Mouse (Mus musculus) myocyte (in vitro differentiated cells): ENCODE data around the gene Gpr19. TPM values are rescaled to one million over a fixed set of nuclear protein-coding genes. Genes with fewer than 3 reads are reported as not detected.

Experiments
- H3K27me3 ChIP-seq: one replicate; pipeline ENCODE4 v1.6.1; 2011; ENCODE audit not compliant: control insufficient read depth, insufficient read depth, insufficient read length
- H3K36me3 ChIP-seq: one replicate; pipeline ENCODE4 v1.6.1; 2011; ENCODE audit not compliant: control insufficient read depth, insufficient read depth
- H3K4me2 ChIP-seq: one replicate; pipeline ENCODE4 v1.6.1; 2011; ENCODE audit warnings: low read depth, control low read depth
- H3K4me3 ChIP-seq: one replicate; pipeline ENCODE4 v1.5.1; 2011; ENCODE audit warnings: mild to moderate bottlenecking, control low read depth, moderate library complexity
- H3K79me2 ChIP-seq: one replicate; pipeline ENCODE4 v1.6.1; 2011; ENCODE audit not compliant: control insufficient read depth, insufficient read depth
- H3ac ChIP-seq: one replicate; pipeline ENCODE4 v1.6.1; 2011; ENCODE audit not compliant: control insufficient read depth, insufficient read length
- CEBPB ChIP-seq: IDR thresholded peaks from 2 replicates; pipeline ENCODE4 v1.6.1; 2011; ENCODE audit warnings: mild to moderate bottlenecking, moderate library complexity; ENCODE audit not compliant: poor library complexity, insufficient read depth, severe bottlenecking
- E2F4 ChIP-seq: IDR thresholded peaks from one replicate; pipeline ENCODE4 v1.6.1; 2011; ENCODE audit warnings: mild to moderate bottlenecking, control low read depth, moderate library complexity; ENCODE audit not compliant: insufficient read depth
- MAX ChIP-seq: IDR thresholded peaks from one replicate; pipeline ENCODE4 v1.6.1; 2011; ENCODE audit warnings: low read depth, mild to moderate bottlenecking, control low read depth
- MYOD1 ChIP-seq, 3 experiments: IDR thresholded peaks; one replicate each; pipeline ENCODE4 v1.6.1; 2011; ENCODE audit warnings: control low read depth in 2 of 3, low read depth in 2 of 3, mild to moderate bottlenecking in 2 of 3, moderate library complexity in 1 of 3; ENCODE audit not compliant: insufficient read length in 2 of 3, control insufficient read depth in 1 of 3
- MYOG ChIP-seq, 3 experiments: IDR thresholded peaks; one replicate each; pipeline ENCODE4 v1.6.1; 2011; ENCODE audit warnings: control low read depth in 2 of 3, low read depth in 2 of 3, mild to moderate bottlenecking in 2 of 3; ENCODE audit not compliant: insufficient read length in 2 of 3, control insufficient read depth in 1 of 3, insufficient read depth in 1 of 3
- POLR2A ChIP-seq: IDR thresholded peaks from one replicate; pipeline ENCODE4 v1.6.1; 2011; ENCODE audit warnings: low read depth, mild to moderate bottlenecking, control low read depth, moderate library complexity; ENCODE audit not compliant: insufficient read length
- POLR2AphosphoS2 ChIP-seq: IDR thresholded peaks from one replicate; pipeline ENCODE4 v1.6.1; 2011; ENCODE audit warnings: low read depth, control low read depth; ENCODE audit not compliant: insufficient read length
- REST ChIP-seq: IDR thresholded peaks from one replicate; pipeline ENCODE4 v1.6.1; 2011; ENCODE audit warnings: mild to moderate bottlenecking, control low read depth, moderate library complexity; ENCODE audit not compliant: insufficient read depth, insufficient read length
- SRF ChIP-seq: IDR thresholded peaks from one replicate; pipeline ENCODE4 v1.6.1; 2011; ENCODE audit warnings: low read depth; ENCODE audit not compliant: control insufficient read depth, insufficient read length
- TCF12 ChIP-seq: IDR thresholded peaks from one replicate; pipeline ENCODE4 v1.6.1; 2011; ENCODE audit warnings: mild to moderate bottlenecking, control low read depth; ENCODE audit not compliant: poor library complexity, insufficient read depth, severe bottlenecking
- TCF3 ChIP-seq: IDR thresholded peaks from one replicate; pipeline ENCODE4 v1.6.1; 2011; ENCODE audit warnings: low read depth, control low read depth; ENCODE audit not compliant: insufficient read length
- USF1 ChIP-seq: IDR thresholded peaks from one replicate; pipeline ENCODE4 v1.6.1; 2011; ENCODE audit warnings: low read depth, mild to moderate bottlenecking, control low read depth, moderate library complexity
- polyA plus RNA-seq: library from polyadenylated mRNA; unstranded; fragments of >200 nt; fragmentation: generic; extraction: Trizol; gene quantifications from one replicate; pipeline ENCODE4 v1.2.1, GENCODE M21; 2012; ENCODE audit warnings: missing spikeins

The Gpr19 gene
- polyA plus RNA-seq, 1 experiment = 2.2 TPM

DNA sequence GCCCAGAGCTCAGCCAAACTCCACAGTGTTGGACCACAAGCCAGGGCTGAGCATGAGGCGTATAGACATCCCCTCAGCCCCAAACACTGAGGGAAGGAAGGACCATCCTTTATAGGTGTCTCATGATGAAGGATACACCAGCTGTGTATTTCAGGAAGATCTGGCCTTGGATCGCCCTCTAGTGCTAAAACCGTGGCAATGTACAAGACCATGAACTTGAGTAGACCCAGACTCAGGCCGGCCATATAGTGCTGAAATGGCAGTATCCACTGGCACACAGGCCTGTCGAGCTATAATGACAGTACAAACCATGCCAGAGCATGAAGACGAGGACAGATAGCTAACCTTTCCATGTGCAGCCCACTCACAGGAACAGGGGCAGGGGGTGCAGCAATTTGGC is 21.6 kb downstream of the Gpr19 start:
- no peak overlapping the region for H3ac ChIP-seq
- H3K79me2 ChIP-seq = no peaks in the 10 kb centered on the region
- H3K27me3 ChIP-seq = no peaks in the 10 kb centered on the region
- H3K4me2 ChIP-seq = no peak overlapping the region
- no peak overlapping the region for H3K4me3 ChIP-seq
- no peaks in the 10 kb centered on the region for H3K36me3 ChIP-seq
- TF ChIP-seq MAX (no peak), POLR2A (no peak), POLR2AphosphoS2 (no peak), E2F4 (no peak), REST (no peak)

DNA sequence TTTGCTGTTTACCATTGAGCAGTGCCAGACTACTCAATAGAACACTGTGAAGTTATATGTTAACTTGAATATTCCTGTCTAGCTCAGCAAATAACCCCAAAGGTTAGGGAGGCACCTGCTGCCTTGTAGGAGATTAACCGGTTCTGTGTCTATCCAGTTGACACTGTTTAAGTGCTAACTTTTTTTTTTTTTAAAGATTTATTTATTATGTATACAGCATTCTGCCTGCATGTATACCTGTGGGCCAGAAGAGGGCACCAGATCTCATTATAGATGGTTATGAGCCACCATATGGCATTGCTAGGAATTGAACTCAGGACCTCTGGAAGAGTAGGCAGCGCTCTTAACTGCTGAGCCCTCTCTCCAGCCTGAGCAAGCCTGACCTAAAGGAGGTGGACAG is 25.4 kb downstream of the Gpr19 start:
- Histone ChIP-seq H3K4me2 (no peak overlapping the region), H3K36me3 (no peaks in the 10 kb centered on the region), H3K79me2 (no peaks in the 10 kb centered on the region), H3ac (no peak overlapping the region), H3K27me3 (no peaks in the 10 kb centered on the region), H3K4me3 (no peak overlapping the region)
- TF ChIP-seq TCF12 = no peak
- no peak for TF ChIP-seq MAX
- no peak for TF ChIP-seq REST
- TF ChIP-seq POLR2AphosphoS2 = no peak

DNA sequence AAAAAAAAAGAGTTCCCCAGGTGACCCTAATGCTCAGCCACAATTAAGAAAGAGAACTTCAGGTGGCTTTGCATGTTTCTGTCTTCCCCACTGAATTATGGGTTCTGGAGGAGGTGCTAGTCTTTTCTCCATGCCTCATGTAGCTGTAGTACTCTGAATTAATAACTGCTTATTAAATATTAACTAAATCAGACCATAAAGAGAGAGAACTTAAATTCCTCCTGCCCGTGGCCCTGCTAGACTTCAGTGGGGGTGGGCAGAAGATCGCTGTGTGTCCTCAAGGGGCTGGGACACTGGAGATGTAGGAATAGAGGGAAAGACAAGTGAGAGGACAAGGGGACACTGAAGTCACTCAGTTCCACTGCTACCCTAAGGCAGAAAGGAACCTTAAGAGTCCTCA is 26.1 kb downstream of the Gpr19 start:
- Histone ChIP-seq H3K36me3 (no peaks in the 10 kb centered on the region), H3ac (no peak overlapping the region), H3K79me2 (no peaks in the 10 kb centered on the region), H3K4me3 (no peak overlapping the region), H3K27me3 (no peaks in the 10 kb centered on the region), H3K4me2 (no peak overlapping the region)
- no peak for TF ChIP-seq USF1
- TF ChIP-seq E2F4 = no peak
- TF ChIP-seq POLR2A = no peak
- TF ChIP-seq MAX = no peak
- no peak for TF ChIP-seq REST

DNA sequence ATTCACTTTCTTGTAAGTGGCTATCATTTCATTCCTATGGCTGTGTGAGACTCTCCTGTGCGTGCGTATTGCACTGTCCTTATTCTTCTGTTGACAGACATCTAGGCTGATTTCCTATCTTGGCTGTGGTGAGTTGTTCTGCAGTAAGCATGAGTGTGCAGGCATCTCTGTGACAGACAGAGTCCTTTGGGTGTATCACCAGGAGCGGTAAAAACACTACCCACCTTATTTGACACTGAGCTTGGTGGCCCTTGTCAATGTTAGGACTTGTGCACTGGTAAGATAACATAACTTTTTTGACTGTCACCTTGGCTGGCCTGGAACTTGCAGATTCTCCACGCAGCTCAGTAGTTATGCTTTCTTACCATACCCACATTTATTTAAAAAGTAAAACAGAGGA is 27.5 kb downstream of the Gpr19 start:
- Histone ChIP-seq H3K79me2 (no peaks in the 10 kb centered on the region), H3ac (no peak overlapping the region), H3K27me3 (no peaks in the 10 kb centered on the region), H3K36me3 (no peaks in the 10 kb centered on the region), H3K4me3 (no peak overlapping the region), H3K4me2 (no peak overlapping the region)
- TF ChIP-seq USF1 (no peak), MYOG (IDR thresholded peaks at IDR 0.05; ENCODE audit: control insufficient read depth in 1 of 3, insufficient read depth in 1 of 3, insufficient read length in 2 of 3, low read depth in 2 of 3) (no peak), POLR2A (no peak), REST (no peak), E2F4 (no peak), SRF (no peak), CEBPB (no peak)

GRCm38 (mm10) chr6:134870209-134870742 is 28.1 kb downstream of the Gpr19 start:
- no peaks in the 10 kb centered on the region for H3K79me2 ChIP-seq
- no peak overlapping the region for H3K4me2 ChIP-seq
- H3K27me3 ChIP-seq = no peaks in the 10 kb centered on the region
- no peak overlapping the region for H3K4me3 ChIP-seq
- H3ac ChIP-seq = no peak overlapping the region
- no peak for TF ChIP-seq MAX
- no peak for TF ChIP-seq MYOG (IDR thresholded peaks at IDR 0.05; ENCODE audit: control insufficient read depth in 1 of 3, insufficient read depth in 1 of 3, insufficient read length in 2 of 3, low read depth in 2 of 3)
- no peak for TF ChIP-seq E2F4
- TF ChIP-seq TCF12 = no peak
- no peak for TF ChIP-seq MYOD1 (IDR thresholded peaks at IDR 0.05; ENCODE audit: control insufficient read depth in 1 of 3, insufficient read length in 2 of 3, low read depth in 2 of 3)
- no peak for TF ChIP-seq SRF
- TF ChIP-seq CEBPB = no peak
- TF ChIP-seq TCF3 = no peak
- no peak for TF ChIP-seq POLR2AphosphoS2
- no peak for TF ChIP-seq USF1
- TF ChIP-seq REST = no peak
- no peak for TF ChIP-seq POLR2A
- H3K36me3 ChIP-seq = no peaks in the 10 kb centered on the region

DNA sequence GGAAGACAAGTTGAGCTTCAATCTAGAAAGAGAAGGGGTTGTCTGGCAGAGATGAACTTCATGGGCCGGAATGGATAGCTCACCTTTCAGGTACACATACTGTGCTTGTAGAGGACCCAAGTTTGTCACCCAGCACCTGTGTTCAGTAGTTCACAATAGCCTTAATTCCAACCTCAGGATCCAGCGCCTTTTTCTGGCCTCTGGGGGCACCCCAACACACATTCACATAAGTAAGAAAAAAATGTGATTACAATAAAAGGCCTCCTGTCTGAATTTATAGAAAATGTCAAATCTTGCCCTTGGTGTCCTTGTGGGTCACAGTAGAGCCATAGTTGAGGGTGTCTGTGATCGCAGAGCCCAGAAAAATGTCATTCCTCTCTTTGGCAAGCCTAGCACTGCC is 31.1 kb downstream of the Gpr19 start:
- Histone ChIP-seq H3K36me3 (no peaks in the 10 kb centered on the region), H3K79me2 (no peaks in the 10 kb centered on the region), H3K4me2 (no peak overlapping the region), H3K4me3 (no peak overlapping the region), H3K27me3 (no peaks in the 10 kb centered on the region), H3ac (no peak overlapping the region)
- no peak for TF ChIP-seq E2F4
- no peak for TF ChIP-seq CEBPB
- no peak for TF ChIP-seq POLR2A
- TF ChIP-seq USF1 = no peak
- TF ChIP-seq MAX = no peak
- no peak for TF ChIP-seq TCF12
- no peak for TF ChIP-seq TCF3
- TF ChIP-seq POLR2AphosphoS2 = no peak
- TF ChIP-seq SRF = no peak
- no peak for TF ChIP-seq REST
- TF ChIP-seq MYOG (IDR thresholded peaks at IDR 0.05; ENCODE audit: control insufficient read depth in 1 of 3, insufficient read depth in 1 of 3, insufficient read length in 2 of 3, low read depth in 2 of 3) = no peak
- no peak for TF ChIP-seq MYOD1 (IDR thresholded peaks at IDR 0.05; ENCODE audit: control insufficient read depth in 1 of 3, insufficient read length in 2 of 3, low read depth in 2 of 3)
